Mouse (Mus musculus) olfactory bulb, adult 2 months (tissue): ENCODE results near the gene Nppa. TPM values are rescaled to one million over a fixed set of nuclear protein-coding genes. Genes with fewer than 3 reads are reported as not detected.
"Not testable (repeated sequence)": the region's sequence is repeated elsewhere in the genome, so short reads cannot be mapped to it uniquely, and the experiment has no call there.

ENCODE experiments used
- H3K27ac ChIP-seq: fragments of 200-500 bp; 2 replicates; pipeline ENCODE4 v1.5.1; 2012; ENCODE audit warnings: low read depth, low read length; ENCODE audit not compliant: insufficient read depth
- H3K4me1 ChIP-seq: fragments of 200-500 bp; 2 replicates; pipeline ENCODE4 v1.6.1; 2012; ENCODE audit warnings: low read length; ENCODE audit not compliant: control insufficient read depth, insufficient read depth
- H3K4me3 ChIP-seq: fragments of 200-500 bp; 2 replicates; pipeline ENCODE4 v1.5.1; 2012; ENCODE audit warnings: mild to moderate bottlenecking, low read depth, low read length, moderate library complexity; ENCODE audit not compliant: insufficient read depth
- CTCF ChIP-seq: fragments of 200-500 bp; IDR thresholded peaks from 2 replicates; pipeline ENCODE4 v1.5.1; 2012; ENCODE audit warnings: low read depth, mild to moderate bottlenecking, low read length, moderate library complexity; ENCODE audit not compliant: insufficient read depth
- POLR2A ChIP-seq: fragments of 200-500 bp; IDR thresholded peaks from 2 replicates; pipeline ENCODE4 v1.6.1; 2012; ENCODE audit warnings: mild to moderate bottlenecking, low read depth, low read length, moderate library complexity; ENCODE audit not compliant: insufficient read depth
- WGBS: fragments of 180-500 bp; shearing (Covaris S2); methylation state at CpG from one replicate; pipeline ENCODE4 v1.1.7; 2018; 5-methylcytosine and 5-hydroxymethylcytosine counted together
- polyA plus RNA-seq: library from polyadenylated mRNA; stranded (reverse); fragments of >200 nt; gene quantifications from 2 replicates; pipeline ENCODE4 v1.2.4, GENCODE M21; 2012; ENCODE audit warnings: low replicate concordance; ENCODE audit not compliant: missing spikeins, insufficient read depth, insufficient read length

Nppa gene
- polyA plus RNA-seq, 1 experiment, result not detected

GRCm38 (mm10) chr4:148040933-148041610 lies 40.5 kb downstream of the Nppa start:
- Histone ChIP-seq H3K4me1 (peaks cover 24% of the 10 kb centered on the region), H3K27ac (no peak overlapping the region), H3K4me3 (peak overlapping the region; percentile 30)
- 10% methylated on average over 19 of the region's 19 CpGs for WGBS
- TF ChIP-seq POLR2A (0 out of 2 replicates have a peak, but pooled peaks have one; percentile 24), CTCF (no peak)

GRCm38 (mm10) chr4:148041611-148042191 lies 41.2 kb downstream of the Nppa start:
- TF ChIP-seq POLR2A (no peak), CTCF (no peak)
- Histone ChIP-seq H3K4me3 (peak overlapping the region; percentile 30; the same call in 1 of the 2 replicates), H3K4me1 (peaks cover 24% of the 10 kb centered on the region), H3K27ac (0 out of 2 replicates have a peak overlapping the region, but pooled peaks have one; percentile 18)
- 33% methylated on average over 16 of the region's 16 CpGs for WGBS

GRCm38 (mm10) chr4:148043327-148043726 lies 42.8 kb downstream of the Nppa start:
- not testable (repeated sequence) for H3K27ac ChIP-seq, H3K4me3 ChIP-seq
- peaks cover 21% of the 10 kb centered on the region for H3K4me1 ChIP-seq
- WGBS, result 55% methylated on average over 7 of the region's 8 CpGs

- H3K4me1 ChIP-seq, result peaks cover 21% of the 10 kb centered on the region
- WGBS, result 97% methylated on average over 2 of the region's 2 CpGs
- TF ChIP-seq CTCF, result no peak
- TF ChIP-seq POLR2A, result no peak
- H3K27ac ChIP-seq, result no peak overlapping the region
- H3K4me3 ChIP-seq, result no peak overlapping the region
Observed at GRCm38 (mm10) chr4:148044113-148044512, 43.6 kb downstream of the Nppa start.

- Histone ChIP-seq H3K27ac (no peak overlapping the region), H3K4me1 (peaks cover 3% of the 10 kb centered on the region), H3K4me3 (no peak overlapping the region)
- TF ChIP-seq POLR2A (no peak), CTCF (no peak)
- WGBS, result 65% methylated on average over 4 of the region's 4 CpGs
Observed at GRCm38 (mm10) chr4:148046450-148047031, 46.0 kb downstream of the Nppa start.

GRCm38 (mm10) chr4:148050396-148050914 lies 49.9 kb downstream of the Nppa start:
- WGBS, result 94% methylated on average over 3 of the region's 3 CpGs
- H3K4me1 ChIP-seq, result not testable (repeated sequence)

GRCm38 (mm10) chr4:148051046-148051776 lies 50.7 kb downstream of the Nppa start:
- Histone ChIP-seq H3K27ac (no peak overlapping the region), H3K4me1 (no peaks in the 10 kb centered on the region), H3K4me3 (no peak overlapping the region)
- WGBS, result 96% methylated on average over 13 of the region's 13 CpGs
- TF ChIP-seq CTCF, result no peak
- no peak for TF ChIP-seq POLR2A

More at GRCm38 (mm10) chr4:148050396-148050914, 49.9 kb downstream of the Nppa start:
- H3K4me3 ChIP-seq, H3K27ac ChIP-seq: not testable (repeated sequence)

Other genes starting within 250 kb of the Nppa start
- not detected in 2 replicates for gene Zfp984, start 190.9 kb upstream of the Nppa start, polyA plus RNA-seq
- gene Zfp933, start 152.4 kb upstream of the Nppa start, polyA plus RNA-seq, result not detected in 2 replicates
- gene Miip, start 131.9 kb upstream of the Nppa start, polyA plus RNA-seq, result 626 TPM in 1 of 2 replicates, not detected in the other
- not detected in 2 replicates for gene Fv1, start 131.7 kb upstream of the Nppa start, polyA plus RNA-seq
- not detected in 2 replicates for gene Mfn2, start 96.0 kb upstream of the Nppa start, polyA plus RNA-seq
- not detected in 2 replicates for gene Plod1, start 64.0 kb upstream of the Nppa start, polyA plus RNA-seq
- gene 2510039O18Rik, start 59.8 kb upstream of the Nppa start, polyA plus RNA-seq, result not detected in 2 replicates
- not detected in 2 replicates for gene Nppb, start 14.9 kb upstream of the Nppa start, polyA plus RNA-seq
- gene Clcn6, start 38.1 kb downstream of the Nppa start, polyA plus RNA-seq, result not detected in 2 replicates
- gene Mthfr, start 38.4 kb downstream of the Nppa start, polyA plus RNA-seq, result not detected in 2 replicates
- gene Agtrap, start 87.3 kb downstream of the Nppa start, polyA plus RNA-seq, result not detected in 2 replicates
- gene Mad2l2, start 129.7 kb downstream of the Nppa start, polyA plus RNA-seq, result not detected in 2 replicates
- not detected in 2 replicates for gene Draxin, start 130.0 kb downstream of the Nppa start, polyA plus RNA-seq
- gene Fbxo6, start 151.4 kb downstream of the Nppa start, polyA plus RNA-seq, result not detected in 2 replicates
- gene Fbxo44, start 159.8 kb downstream of the Nppa start, polyA plus RNA-seq, result not detected in 2 replicates
- not detected in 2 replicates for gene Fbxo2, start 159.9 kb downstream of the Nppa start, polyA plus RNA-seq